Mouse (Mus musculus): ENCODE results near the gene Psma1.

DNA sequence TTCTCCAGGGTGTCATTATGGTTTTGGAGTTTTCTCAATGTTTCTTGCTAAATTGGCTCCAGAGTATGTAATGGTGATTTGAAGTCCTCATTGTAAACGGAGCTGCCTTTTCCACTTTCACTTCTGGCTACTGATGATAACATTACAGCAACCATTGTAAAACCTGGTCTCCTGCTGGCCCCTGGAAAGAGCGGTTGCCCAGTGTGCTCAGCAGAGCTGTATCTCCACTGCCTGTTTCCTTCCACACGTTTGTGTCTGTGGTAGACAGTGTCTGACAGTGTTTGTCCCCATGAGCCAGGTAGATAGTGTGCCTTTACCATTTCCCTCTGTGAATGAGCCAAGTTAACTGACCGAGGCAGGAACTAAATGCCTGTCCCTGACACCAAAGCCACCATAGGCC is 33.1 kb upstream of the Psma1 start:
- TF ChIP-seq CTCF (IDR thresholded peaks at IDR 0.05; ENCODE audit: extremely low read depth, insufficient read depth, insufficient read length, insufficient replicate concordance) (no peak), POLR2A (IDR thresholded peaks at IDR 0.05; ENCODE audit: low read depth, low read length) (no peak)

Measured in spleen, adult 2 months (tissue).